Mouse (Mus musculus): Measurements from ENCODE around the gene Coro1c. TPM values are rescaled to one million over a fixed set of nuclear protein-coding genes. Genes with fewer than 3 reads are reported as not detected.

Gene Coro1c
- polyA plus RNA-seq, 1 experiment from 2014 or later, result 72.7 TPM

DNA sequence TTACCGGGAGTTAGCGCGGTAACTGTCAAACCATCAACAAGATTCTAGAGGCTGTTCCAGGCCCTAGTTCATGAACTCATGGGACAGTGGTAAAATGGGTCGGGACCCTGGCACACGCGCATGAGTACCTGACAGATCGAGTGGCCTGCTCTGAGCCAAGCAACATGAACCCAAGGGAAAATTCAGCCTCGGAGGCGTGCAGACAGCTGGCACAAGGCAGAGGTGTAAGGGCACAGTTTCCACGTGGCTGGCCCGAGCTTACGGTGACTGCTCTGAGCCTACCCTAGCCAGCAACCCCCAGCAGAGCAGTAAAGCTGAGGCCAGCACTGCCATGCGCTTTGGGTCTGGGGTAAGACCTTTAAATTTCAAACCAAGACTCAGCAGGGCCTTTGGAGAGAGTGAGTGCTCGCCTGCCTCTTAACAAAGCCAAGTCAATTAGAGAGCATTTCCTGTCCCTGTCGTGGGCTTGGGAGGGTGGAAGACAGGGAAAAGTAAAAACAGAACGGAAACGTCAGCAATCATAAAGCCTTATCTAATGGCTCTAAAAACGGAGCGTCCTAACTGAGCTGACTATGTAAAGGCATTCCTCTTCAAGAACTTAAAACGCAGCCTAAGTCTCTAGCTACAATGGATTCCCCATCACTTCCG lies 38.0 kb downstream of the Coro1c start:
- no peak overlapping the region for H3K4me3 ChIP-seq
- 29% methylated on average over 21 of the region's 21 CpGs for WGBS
- ATAC-seq (replicated peaks; ENCODE audit: insufficient number of reproducible peaks, insufficient read depth, low FRiP score, low read depth), result no peak
- no peaks in the 10 kb centered on the region for H3K9me3 ChIP-seq (replicated peaks)
- peaks cover under 1% of the 10 kb centered on the region; the same call in 1 of the 2 replicates for H3K36me3 ChIP-seq
- H3K27ac ChIP-seq, result peak overlapping the region; percentile 90
- peak overlapping the region; percentile 6; the same call in 1 of the 2 replicates for H3K4me2 ChIP-seq
- H3K4me1 ChIP-seq (replicated peaks), result peaks cover 72% of the 10 kb centered on the region
- H3K27me3 ChIP-seq, result no peaks in the 10 kb centered on the region
- H3K9ac ChIP-seq, result no peak overlapping the region

DNA sequence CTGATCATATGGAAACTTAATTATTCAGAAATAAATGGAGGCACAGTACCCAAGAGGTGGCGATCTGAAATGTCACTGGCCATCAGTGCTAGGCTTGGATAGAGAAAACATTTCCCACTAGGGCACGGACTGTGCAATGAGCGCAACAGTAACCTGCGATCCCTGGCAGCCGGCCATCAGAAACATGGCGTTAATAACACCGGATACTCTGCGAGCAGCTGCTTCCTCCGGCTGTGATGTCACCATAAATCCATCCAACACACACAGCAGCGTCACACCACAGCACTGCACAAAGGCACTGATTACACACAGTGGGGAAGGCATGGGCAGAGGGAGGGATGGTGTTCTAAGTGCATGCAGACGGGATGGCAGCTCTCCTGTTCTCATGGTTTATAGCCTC lies 39.4 kb downstream of the Coro1c start:
- peak overlapping the region; percentile 66 for H3K27ac ChIP-seq
- H3K4me2 ChIP-seq, result no peak overlapping the region
- peaks cover 13% of the 10 kb centered on the region for H3K36me3 ChIP-seq
- WGBS, result 31% methylated on average over 11 of the region's 11 CpGs
- peak; percentile 30 for ATAC-seq (replicated peaks; ENCODE audit: insufficient number of reproducible peaks, insufficient read depth, low FRiP score, low read depth)
- H3K4me1 ChIP-seq (replicated peaks), result peaks cover 61% of the 10 kb centered on the region
- no peak overlapping the region for H3K4me3 ChIP-seq
- H3K9ac ChIP-seq, result no peak overlapping the region
- no peaks in the 10 kb centered on the region for H3K9me3 ChIP-seq (replicated peaks)
- no peaks in the 10 kb centered on the region for H3K27me3 ChIP-seq

DNA sequence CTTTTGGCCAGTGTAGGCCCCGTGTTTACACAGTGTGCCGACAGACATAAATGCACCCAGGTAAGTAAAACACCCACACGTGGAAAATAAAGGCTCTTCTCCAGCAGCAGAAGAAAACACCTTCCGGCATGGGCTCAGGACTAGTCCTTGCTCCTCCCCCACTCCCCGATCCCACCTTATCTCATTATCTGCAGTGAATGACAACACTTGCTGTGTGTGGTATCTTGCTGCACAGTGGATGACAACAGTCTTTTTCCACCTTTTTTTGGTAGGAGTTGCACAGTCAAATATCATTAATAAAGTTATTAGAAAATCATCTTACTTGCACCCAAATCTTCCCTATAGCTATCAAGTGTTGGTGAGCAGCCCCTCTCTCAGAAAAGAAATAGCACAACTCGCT lies 43.6 kb downstream of the Coro1c start:
- Histone ChIP-seq H3K9ac (no peak overlapping the region), H3K9me3 (replicated peaks) (no peaks in the 10 kb centered on the region), H3K4me3 (no peak overlapping the region), H3K36me3 (peaks cover 18% of the 10 kb centered on the region), H3K27me3 (no peaks in the 10 kb centered on the region), H3K4me2 (no peak overlapping the region), H3K27ac (no peak overlapping the region), H3K4me1 (replicated peaks) (peaks cover 30% of the 10 kb centered on the region)
- no peak for ATAC-seq (replicated peaks; ENCODE audit: insufficient number of reproducible peaks, insufficient read depth, low FRiP score, low read depth)
- WGBS, result 78% methylated on average over 6 of the region's 6 CpGs

DNA sequence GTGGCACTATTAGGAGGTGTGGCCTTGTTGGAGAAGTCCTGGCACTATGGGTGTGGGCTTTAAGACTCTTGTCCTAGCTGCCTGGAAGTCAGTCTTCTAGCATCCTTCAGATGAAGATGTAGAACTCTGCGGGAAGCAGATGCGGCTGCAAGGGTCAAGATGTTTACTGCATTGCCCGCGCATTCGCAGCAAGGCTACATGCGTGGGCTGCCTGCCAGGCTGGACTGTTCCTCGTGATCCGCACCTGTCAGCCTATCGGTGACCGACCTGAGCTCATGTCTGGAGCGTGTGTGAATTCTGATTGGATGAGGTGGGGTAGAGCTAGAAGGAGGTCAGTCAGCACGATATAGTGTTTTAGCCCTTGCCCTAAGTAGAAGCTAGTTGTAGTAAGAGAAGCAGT lies 44.6 kb downstream of the Coro1c start:
- Histone ChIP-seq H3K27me3 (no peaks in the 10 kb centered on the region), H3K9ac (no peak overlapping the region), H3K27ac (no peak overlapping the region), H3K4me3 (no peak overlapping the region), H3K4me2 (no peak overlapping the region), H3K36me3 (peaks cover 18% of the 10 kb centered on the region), H3K9me3 (replicated peaks) (no peaks in the 10 kb centered on the region), H3K4me1 (replicated peaks) (peaks cover 28% of the 10 kb centered on the region)
- no peak for ATAC-seq (replicated peaks; ENCODE audit: insufficient number of reproducible peaks, insufficient read depth, low FRiP score, low read depth)
- 94% methylated on average over 12 of the region's 12 CpGs for WGBS

DNA sequence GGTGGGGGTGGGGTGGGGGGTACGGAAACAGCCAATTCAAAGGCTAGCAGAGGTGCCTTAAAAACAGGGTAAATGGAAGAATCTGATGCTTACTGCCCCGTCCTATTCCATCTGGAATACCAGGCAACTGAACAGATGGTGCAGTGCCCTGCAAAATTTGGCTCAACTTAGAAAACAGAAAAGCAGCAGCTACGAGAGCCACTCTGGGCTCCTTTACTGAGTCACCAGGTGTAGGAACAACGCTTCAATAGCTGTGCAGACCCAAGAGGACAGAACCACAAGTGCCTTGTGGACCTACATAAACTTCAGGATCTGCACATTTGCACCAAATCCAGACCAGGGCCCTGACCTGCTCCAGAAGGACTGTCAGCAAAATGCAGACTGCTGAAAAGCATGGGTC lies 46.1 kb downstream of the Coro1c start:
- Histone ChIP-seq H3K4me3 (no peak overlapping the region), H3K36me3 (peaks cover 18% of the 10 kb centered on the region), H3K4me2 (no peak overlapping the region), H3K4me1 (replicated peaks) (peaks cover 35% of the 10 kb centered on the region), H3K9ac (no peak overlapping the region), H3K9me3 (replicated peaks) (no peaks in the 10 kb centered on the region), H3K27me3 (no peaks in the 10 kb centered on the region), H3K27ac (no peak overlapping the region)
- WGBS, result 94% methylated on average over 4 of the region's 4 CpGs
- no peak for ATAC-seq (replicated peaks; ENCODE audit: insufficient number of reproducible peaks, insufficient read depth, low FRiP score, low read depth)

DNA sequence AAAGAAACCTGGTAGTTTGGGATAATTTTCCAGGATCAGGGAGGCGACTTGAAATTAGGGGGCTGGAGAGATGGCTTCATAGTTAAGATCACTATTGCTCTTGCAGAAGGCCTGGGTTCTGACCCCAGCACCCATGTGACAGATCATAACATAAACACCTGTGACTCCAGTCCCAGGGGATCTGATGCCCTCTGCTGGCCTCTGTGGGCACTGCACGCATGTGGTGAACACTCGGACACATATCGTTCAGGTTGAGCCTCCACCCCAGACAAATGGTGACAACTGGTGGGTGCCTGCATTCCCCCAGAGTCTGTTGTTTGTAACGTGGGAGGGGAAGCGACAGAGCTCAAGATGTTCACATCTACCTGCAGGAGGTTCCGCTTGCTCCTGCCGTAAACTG lies 47.3 kb downstream of the Coro1c start:
- no peak overlapping the region for H3K9ac ChIP-seq
- H3K9me3 ChIP-seq (replicated peaks), result no peaks in the 10 kb centered on the region
- WGBS, result 96% methylated on average over 8 of the region's 8 CpGs
- no peak overlapping the region for H3K27ac ChIP-seq
- no peak overlapping the region for H3K4me3 ChIP-seq
- H3K27me3 ChIP-seq, result no peaks in the 10 kb centered on the region
- peaks cover 44% of the 10 kb centered on the region for H3K4me1 ChIP-seq (replicated peaks)
- peaks cover 18% of the 10 kb centered on the region for H3K36me3 ChIP-seq
- no peak overlapping the region for H3K4me2 ChIP-seq
- no peak for ATAC-seq (replicated peaks; ENCODE audit: insufficient number of reproducible peaks, insufficient read depth, low FRiP score, low read depth)

DNA sequence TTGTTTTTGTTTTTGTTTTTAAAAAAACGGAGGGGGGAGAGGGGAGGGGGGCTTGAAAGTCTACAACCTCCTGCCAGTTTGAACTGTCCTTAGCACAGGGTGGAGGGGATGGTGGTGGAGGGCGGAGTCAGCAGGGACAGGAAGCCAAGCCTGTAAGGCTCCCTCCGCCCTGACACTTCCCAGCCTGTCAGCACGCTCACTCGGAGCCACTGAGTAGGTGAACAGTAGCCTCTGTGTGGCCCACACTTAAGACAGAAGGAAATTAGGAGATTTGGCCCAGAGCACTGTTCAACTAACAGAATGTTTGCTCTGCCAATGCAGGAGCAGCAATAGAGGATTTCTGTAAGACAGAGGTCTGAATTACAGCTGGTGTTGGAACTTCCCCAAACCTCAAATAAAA lies 49.6 kb downstream of the Coro1c start:
- peaks cover 3% of the 10 kb centered on the region for H3K36me3 ChIP-seq
- WGBS, result 14% methylated on average over 5 of the region's 5 CpGs
- H3K9me3 ChIP-seq (replicated peaks), result no peaks in the 10 kb centered on the region
- peak overlapping the region; percentile 36 for H3K4me2 ChIP-seq
- H3K27ac ChIP-seq, result peak overlapping the region; percentile 88
- H3K27me3 ChIP-seq, result no peaks in the 10 kb centered on the region
- peaks cover 66% of the 10 kb centered on the region for H3K4me1 ChIP-seq (replicated peaks)
- no peak overlapping the region; the same call in 1 of the 2 replicates for H3K9ac ChIP-seq
- peak; percentile 51; the same call in 1 of the 2 replicates for ATAC-seq (replicated peaks; ENCODE audit: insufficient number of reproducible peaks, insufficient read depth, low FRiP score, low read depth)
- H3K4me3 ChIP-seq, result no peak overlapping the region

DNA sequence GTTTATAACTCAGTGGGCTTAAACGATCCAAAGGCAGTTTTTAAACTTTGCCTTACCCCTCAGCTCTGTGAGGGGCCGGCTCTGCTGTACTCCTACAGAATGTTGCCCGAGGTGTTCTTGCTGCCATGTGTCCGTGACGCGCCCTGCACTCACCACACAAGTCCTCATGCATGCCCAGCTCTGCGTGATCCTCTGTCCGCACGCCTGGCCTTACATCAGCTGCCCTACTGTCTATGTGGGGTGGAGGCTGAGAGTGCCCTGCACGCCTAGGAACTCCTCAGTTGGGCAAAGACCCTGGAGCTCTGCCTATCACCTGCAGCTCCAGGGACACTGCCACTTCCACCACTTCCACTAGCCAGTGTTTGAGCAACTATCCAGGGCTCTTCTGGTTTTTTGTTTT lies 50.0 kb downstream of the Coro1c start:
- Histone ChIP-seq H3K4me1 (replicated peaks) (peaks cover 71% of the 10 kb centered on the region), H3K36me3 (no peaks in the 10 kb centered on the region; the same call in 1 of the 2 replicates), H3K4me3 (no peak overlapping the region), H3K9me3 (replicated peaks) (no peaks in the 10 kb centered on the region), H3K4me2 (peak overlapping the region; percentile 36; the same call in 1 of the 2 replicates), H3K9ac (no peak overlapping the region; the same call in 1 of the 2 replicates), H3K27me3 (no peaks in the 10 kb centered on the region), H3K27ac (peak overlapping the region; percentile 88)
- WGBS, result 65% methylated on average over 10 of the region's 10 CpGs
- ATAC-seq (replicated peaks; ENCODE audit: insufficient number of reproducible peaks, insufficient read depth, low FRiP score, low read depth), result 0 out of 2 replicates have a peak, but pooled peaks have one; percentile 13

DNA sequence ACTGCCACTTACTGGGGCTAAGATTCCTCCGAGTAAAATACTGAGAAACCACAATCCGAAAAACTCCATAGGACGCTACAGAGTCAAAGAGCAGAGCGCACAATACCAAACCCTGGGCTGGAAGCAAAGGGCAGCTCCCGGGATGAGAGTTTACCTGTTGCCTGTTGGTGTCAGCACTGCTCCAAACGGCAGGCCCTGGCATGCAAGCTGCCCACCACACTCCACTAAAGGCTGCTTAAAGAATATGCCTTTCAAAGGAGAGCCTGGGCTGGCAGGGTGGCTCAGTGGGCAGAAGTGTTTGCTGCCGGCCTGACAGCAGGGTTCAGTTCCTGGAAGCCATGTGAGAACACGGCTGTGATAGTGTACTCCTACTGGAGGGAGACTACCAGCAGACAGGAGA lies 50.9 kb downstream of the Coro1c start:
- Histone ChIP-seq H3K9ac (no peak overlapping the region), H3K4me2 (no peak overlapping the region), H3K4me3 (no peak overlapping the region), H3K27me3 (no peaks in the 10 kb centered on the region), H3K27ac (peak overlapping the region; percentile 88), H3K36me3 (no peaks in the 10 kb centered on the region; the same call in 1 of the 2 replicates), H3K4me1 (replicated peaks) (peaks cover 75% of the 10 kb centered on the region), H3K9me3 (replicated peaks) (no peaks in the 10 kb centered on the region)
- ATAC-seq (replicated peaks; ENCODE audit: insufficient number of reproducible peaks, insufficient read depth, low FRiP score, low read depth), result no peak
- WGBS, result 50% methylated on average over 8 of the region's 8 CpGs

DNA sequence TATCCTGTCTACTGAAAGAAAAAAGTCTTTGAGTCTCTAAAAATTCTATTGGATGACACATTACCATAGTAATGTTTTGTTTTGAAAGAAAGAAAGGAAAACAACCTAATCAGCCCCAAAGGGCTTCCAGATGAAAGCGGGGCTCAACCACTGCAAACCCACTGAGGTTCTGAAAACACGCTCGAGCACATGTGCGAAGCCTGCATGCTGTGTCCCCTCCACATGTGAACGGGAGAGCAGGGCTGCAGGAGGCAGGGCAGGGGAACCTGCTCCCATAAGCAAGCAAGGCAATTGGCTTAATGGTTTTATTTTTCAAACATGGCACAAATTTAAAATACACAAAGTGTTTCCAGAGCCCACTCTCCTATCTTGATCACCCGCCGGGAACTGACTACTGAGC lies 51.9 kb downstream of the Coro1c start:
- Histone ChIP-seq H3K4me3 (no peak overlapping the region), H3K4me2 (no peak overlapping the region), H3K9ac (0 out of 2 replicates have a peak overlapping the region, but pooled peaks have one; percentile 4), H3K4me1 (replicated peaks) (peaks cover 75% of the 10 kb centered on the region), H3K36me3 (peaks cover under 1% of the 10 kb centered on the region; the same call in 1 of the 2 replicates), H3K27me3 (no peaks in the 10 kb centered on the region), H3K9me3 (replicated peaks) (no peaks in the 10 kb centered on the region), H3K27ac (peak overlapping the region; percentile 88)
- WGBS, result 67% methylated on average over 7 of the region's 7 CpGs
- no peak for ATAC-seq (replicated peaks; ENCODE audit: insufficient number of reproducible peaks, insufficient read depth, low FRiP score, low read depth)

DNA sequence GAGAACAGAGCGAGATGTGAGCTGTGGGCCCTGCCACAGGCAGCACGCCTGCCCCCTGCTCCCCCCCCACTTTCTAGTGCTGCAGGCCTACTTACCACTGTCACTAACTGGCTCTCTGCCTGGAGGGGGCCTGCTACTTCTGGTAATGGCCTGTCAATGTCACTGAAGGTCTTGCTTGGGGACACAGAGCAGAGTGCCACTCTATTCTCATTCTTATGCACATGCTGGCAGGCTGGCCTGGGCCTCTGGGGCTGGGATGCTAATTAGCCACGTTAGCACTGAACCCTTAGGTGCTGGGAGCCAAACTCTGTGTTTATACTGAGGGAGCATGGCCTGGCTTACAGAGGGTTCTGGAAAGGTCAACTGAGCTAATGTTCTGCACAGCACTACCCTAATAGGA lies 52.9 kb downstream of the Coro1c start:
- no peak overlapping the region for H3K4me3 ChIP-seq
- no peaks in the 10 kb centered on the region for H3K9me3 ChIP-seq (replicated peaks)
- peaks cover 76% of the 10 kb centered on the region for H3K4me1 ChIP-seq (replicated peaks)
- H3K27me3 ChIP-seq, result no peaks in the 10 kb centered on the region
- peak; percentile 80 for ATAC-seq (replicated peaks; ENCODE audit: insufficient number of reproducible peaks, insufficient read depth, low FRiP score, low read depth)
- H3K4me2 ChIP-seq, result no peak overlapping the region
- H3K36me3 ChIP-seq, result peaks cover 7% of the 10 kb centered on the region
- 29% methylated on average over 3 of the region's 3 CpGs for WGBS
- H3K27ac ChIP-seq, result peak overlapping the region; percentile 88
- H3K9ac ChIP-seq, result 0 out of 2 replicates have a peak overlapping the region, but pooled peaks have one; percentile 4

DNA sequence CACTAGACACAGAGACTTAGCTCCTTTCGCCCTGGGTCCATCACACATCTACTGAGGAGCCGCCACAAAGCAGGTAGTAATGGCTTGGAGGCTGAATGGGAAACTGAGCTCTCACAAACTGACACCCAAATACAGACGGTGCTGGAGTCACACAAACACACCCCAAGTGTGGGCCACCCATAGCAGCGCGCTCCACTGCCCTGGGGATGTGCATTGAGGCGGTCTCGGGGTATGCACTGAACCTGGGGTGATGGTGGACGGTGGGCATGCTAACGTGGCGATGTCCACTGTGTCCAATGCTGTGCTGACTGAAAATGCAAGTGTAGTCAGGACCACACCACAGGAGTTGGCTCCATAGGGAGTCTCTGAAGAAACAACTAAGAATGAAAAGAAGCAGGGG lies 53.4 kb downstream of the Coro1c start:
- Histone ChIP-seq H3K4me2 (no peak overlapping the region), H3K4me1 (replicated peaks) (peaks cover 75% of the 10 kb centered on the region), H3K9me3 (replicated peaks) (no peaks in the 10 kb centered on the region), H3K36me3 (peaks cover 12% of the 10 kb centered on the region), H3K4me3 (no peak overlapping the region), H3K27me3 (no peaks in the 10 kb centered on the region), H3K27ac (peak overlapping the region; percentile 88), H3K9ac (no peak overlapping the region)
- ATAC-seq (replicated peaks; ENCODE audit: insufficient number of reproducible peaks, insufficient read depth, low FRiP score, low read depth), result no peak
- 86% methylated on average over 10 of the region's 10 CpGs for WGBS

Measured in heart, embryonic 15.5 days (tissue).